Mouse (Mus musculus) intestine, embryonic 16.5 days (tissue): Measurements from ENCODE around the gene Dync2li1. TPM values are rescaled to one million over a fixed set of nuclear protein-coding genes. Genes with fewer than 3 reads are reported as not detected.
A peak's percentile ranks its signal among the peaks of the same experiment; 100 is the strongest.

Experiments used
- ATAC-seq: fragments of 200-750 bp; cut with Nextera tagmentation; 2 replicates; pipeline ENCODE4 v1.8.0; 2017; ENCODE audit warnings: moderate TSS enrichment, moderate library complexity
- H3K27ac ChIP-seq: fragments of 300-500 bp; sonication (generic); 2 replicates; pipeline ENCODE4 v1.5.1; 2014; ENCODE audit warnings: mild to moderate bottlenecking, low read length
- H3K27me3 ChIP-seq: fragments of 300-500 bp; sonication (generic); replicated peaks from 2 replicates; pipeline ENCODE4 v1.6.1; 2014; ENCODE audit warnings: low read length, control low read depth, mixed read lengths; ENCODE audit not compliant: control insufficient read depth, insufficient read depth
- H3K36me3 ChIP-seq: fragments of 300-500 bp; sonication (generic); 2 replicates; pipeline ENCODE4 v1.6.1; 2014; ENCODE audit warnings: low read length, control low read depth; ENCODE audit not compliant: control insufficient read depth, insufficient read depth
- H3K4me1 ChIP-seq: fragments of 300-500 bp; sonication (generic); 2 replicates; pipeline ENCODE4 v1.6.1; 2014; ENCODE audit warnings: low read length, control low read depth, mixed read lengths; ENCODE audit not compliant: control insufficient read depth, insufficient read depth
- H3K4me2 ChIP-seq: fragments of 300-500 bp; sonication (generic); 2 replicates; pipeline ENCODE4 v1.6.1; 2014; ENCODE audit warnings: low read depth, low read length, control low read depth
- H3K4me3 ChIP-seq: fragments of 300-500 bp; sonication (generic); 2 replicates; pipeline ENCODE4 v1.5.1; 2014; ENCODE audit warnings: mild to moderate bottlenecking, low read length
- H3K9ac ChIP-seq: fragments of 300-500 bp; sonication (generic); 2 replicates; pipeline ENCODE4 v1.6.1; 2014; ENCODE audit warnings: low read depth, low read length
- H3K9me3 ChIP-seq: fragments of 300-500 bp; sonication (generic); 2 replicates; pipeline ENCODE4 v1.6.1; 2016; ENCODE audit warnings: low read length, control low read depth; ENCODE audit not compliant: control insufficient read depth
- WGBS: fragments of 180-500 bp; shearing (Covaris S2); extraction: QIAGEN DNeasy Blood & Tissue Kit; methylation state at CpG from one replicate; pipeline ENCODE4 v1.1.7; 2014; 5-methylcytosine and 5-hydroxymethylcytosine counted together
- polyA plus RNA-seq: library from polyadenylated mRNA; unstranded; fragments of >200 nt; fragmentation: Nextera tagmentation; extraction: Ambion mirVana; gene quantifications from 2 replicates; pipeline ENCODE4 v1.2.1, GENCODE M21; 2015

Dync2li1 gene
- polyA plus RNA-seq, 1 experiment from 2014 or later: 20.1 TPM

DNA sequence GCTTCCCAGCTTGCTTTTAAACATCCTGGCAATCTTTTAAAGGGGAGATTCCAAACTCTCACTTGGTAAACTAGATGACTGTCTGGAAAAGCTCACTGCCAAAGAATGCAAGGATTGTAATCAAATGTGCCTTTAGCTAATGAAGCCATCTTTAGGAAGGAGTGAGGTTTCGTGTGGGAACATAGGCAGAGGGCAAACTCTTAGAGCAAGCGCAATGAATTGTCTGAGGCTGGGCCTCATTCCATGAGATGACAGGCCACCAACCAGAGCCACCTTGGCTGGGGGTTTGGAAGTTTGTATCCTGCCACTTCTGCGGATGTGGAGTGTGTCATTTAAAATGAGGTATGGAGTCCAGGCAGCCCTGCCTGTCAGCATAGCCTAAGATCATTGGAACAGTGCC, 6.2 kb upstream of the Dync2li1 start:
- no peaks in the 10 kb centered on the region for H3K36me3 ChIP-seq

DNA sequence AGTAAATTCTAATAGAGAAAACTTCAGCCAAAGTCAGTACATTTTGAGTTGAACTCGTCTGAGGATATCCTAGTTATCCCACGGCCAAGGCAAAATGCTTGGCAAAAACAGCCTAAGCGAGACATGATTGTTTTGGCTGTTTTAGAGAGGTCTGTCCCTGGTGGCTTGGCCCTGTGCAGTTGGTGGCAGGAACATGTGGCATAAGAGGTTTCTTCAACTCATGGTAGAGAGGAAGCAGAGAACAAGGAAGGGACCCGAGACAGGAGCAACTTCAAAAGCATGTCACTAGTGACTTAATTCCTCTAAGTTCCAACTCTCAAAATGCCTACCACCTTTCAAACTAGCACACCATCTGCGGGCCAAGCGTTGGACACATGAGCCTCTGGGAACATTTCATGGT, 5.7 kb upstream of the Dync2li1 start:
- Histone ChIP-seq H3K4me2 (no peak overlapping the region), H3K27me3 (no peaks in the 10 kb centered on the region), H3K4me3 (no peak overlapping the region), H3K9ac (no peak overlapping the region), H3K27ac (peak overlapping the region; percentile 58), H3K9me3 (no peaks in the 10 kb centered on the region), H3K4me1 (peaks cover 4% of the 10 kb centered on the region; the same call in 1 of the 2 replicates), H3K36me3 (no peaks in the 10 kb centered on the region)
- WGBS: 83% methylated on average over 6 of the region's 6 CpGs
- no peak for ATAC-seq

More for the DNA sequence above, 6.2 kb upstream of the Dync2li1 start:
- no peaks in the 10 kb centered on the region for H3K9me3 ChIP-seq
- H3K4me2 ChIP-seq: no peak overlapping the region
- peak; percentile 55 for ATAC-seq
- no peaks in the 10 kb centered on the region for H3K27me3 ChIP-seq
- WGBS: 43% methylated on average over 3 of the region's 3 CpGs
- no peak overlapping the region for H3K9ac ChIP-seq
- no peak overlapping the region for H3K4me3 ChIP-seq
- H3K4me1 ChIP-seq: peaks cover 4% of the 10 kb centered on the region; the same call in 1 of the 2 replicates
- H3K27ac ChIP-seq: peak overlapping the region; percentile 58

DNA sequence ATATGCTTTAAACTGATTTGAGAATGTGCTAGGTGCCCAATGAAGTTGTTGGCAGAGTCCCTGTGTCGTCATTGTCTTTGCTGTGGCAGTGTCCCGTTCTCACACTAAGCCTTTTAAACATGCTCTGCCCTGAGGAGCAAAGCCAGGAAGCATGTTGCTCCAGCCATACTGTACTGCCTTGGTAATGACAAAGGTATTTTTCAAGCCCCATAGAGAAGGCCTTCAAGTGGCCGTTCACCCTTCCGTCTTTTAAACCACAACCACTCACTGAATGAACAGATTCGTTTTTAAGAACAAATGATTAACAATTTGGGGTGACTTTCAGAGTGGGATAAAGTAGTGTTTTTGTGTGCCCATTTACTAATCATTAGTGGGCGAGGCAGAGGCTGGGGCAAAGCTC, 5.1 kb upstream of the Dync2li1 start:
- Histone ChIP-seq H3K27ac (no peak overlapping the region), H3K4me3 (no peak overlapping the region), H3K4me1 (peaks cover 4% of the 10 kb centered on the region; the same call in 1 of the 2 replicates), H3K36me3 (no peaks in the 10 kb centered on the region), H3K4me2 (no peak overlapping the region), H3K9me3 (no peaks in the 10 kb centered on the region), H3K27me3 (no peaks in the 10 kb centered on the region), H3K9ac (no peak overlapping the region)
- ATAC-seq: no peak
- WGBS: 85% methylated on average over 6 of the region's 6 CpGs

DNA sequence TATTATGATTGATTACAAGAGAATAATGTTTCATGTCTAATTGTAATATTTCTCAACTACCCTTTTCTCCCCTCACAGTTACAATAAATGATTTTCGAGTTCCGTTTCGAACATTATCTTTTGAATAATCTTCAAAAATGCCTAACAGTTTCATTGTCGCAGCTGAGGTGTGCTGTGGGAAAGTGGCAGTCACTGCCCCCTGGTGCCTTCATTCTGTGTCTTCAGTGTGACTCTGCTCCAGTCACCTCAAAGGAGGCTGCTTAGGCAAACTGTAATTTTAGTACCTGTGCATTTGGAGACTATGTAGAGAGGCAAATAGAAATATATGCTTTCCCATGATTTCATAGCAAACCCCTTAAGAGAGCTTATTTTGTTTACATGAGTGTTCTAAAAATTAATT, 4.3 kb upstream of the Dync2li1 start:
- peaks cover 8% of the 10 kb centered on the region; the same call in 1 of the 2 replicates for H3K4me1 ChIP-seq
- ATAC-seq: no peak
- no peaks in the 10 kb centered on the region for H3K27me3 ChIP-seq
- H3K36me3 ChIP-seq: no peaks in the 10 kb centered on the region
- whole genome bisulfite sequencing: 86% methylated on average over 4 of the region's 4 CpGs
- H3K4me3 ChIP-seq: no peak overlapping the region
- H3K9me3 ChIP-seq: no peaks in the 10 kb centered on the region
- H3K9ac ChIP-seq: no peak overlapping the region
- H3K4me2 ChIP-seq: no peak overlapping the region
- H3K27ac ChIP-seq: no peak overlapping the region

DNA sequence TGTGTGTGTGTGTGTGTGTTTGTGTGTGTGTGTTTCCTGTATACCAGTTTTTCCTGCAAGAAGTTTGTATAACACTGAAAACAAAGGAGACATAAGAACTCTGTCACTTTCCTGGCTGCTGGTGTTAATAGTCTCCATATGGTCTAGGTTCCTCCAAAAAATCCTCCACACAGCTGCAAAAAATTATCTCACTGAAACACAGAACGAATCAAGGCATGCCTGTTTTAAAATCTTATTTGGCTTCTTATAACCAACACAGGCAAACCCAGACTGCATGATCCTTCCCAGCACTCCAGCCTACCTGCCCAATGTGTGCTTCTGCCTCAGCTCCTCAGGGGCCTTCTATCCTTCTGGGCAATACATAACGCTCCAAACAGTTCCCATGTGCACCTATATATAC, 3.4 kb upstream of the Dync2li1 start:
- H3K27ac ChIP-seq: peak overlapping the region; percentile 40; the same call in 1 of the 2 replicates
- H3K4me2 ChIP-seq: no peak overlapping the region
- H3K36me3 ChIP-seq: no peaks in the 10 kb centered on the region
- 60% methylated on average over 2 of the region's 2 CpGs for WGBS
- no peak overlapping the region for H3K4me3 ChIP-seq
- H3K4me1 ChIP-seq: peaks cover 10% of the 10 kb centered on the region; the same call in 1 of the 2 replicates
- H3K9me3 ChIP-seq: no peaks in the 10 kb centered on the region
- no peak overlapping the region for H3K9ac ChIP-seq
- no peak for ATAC-seq
- H3K27me3 ChIP-seq: no peaks in the 10 kb centered on the region

DNA sequence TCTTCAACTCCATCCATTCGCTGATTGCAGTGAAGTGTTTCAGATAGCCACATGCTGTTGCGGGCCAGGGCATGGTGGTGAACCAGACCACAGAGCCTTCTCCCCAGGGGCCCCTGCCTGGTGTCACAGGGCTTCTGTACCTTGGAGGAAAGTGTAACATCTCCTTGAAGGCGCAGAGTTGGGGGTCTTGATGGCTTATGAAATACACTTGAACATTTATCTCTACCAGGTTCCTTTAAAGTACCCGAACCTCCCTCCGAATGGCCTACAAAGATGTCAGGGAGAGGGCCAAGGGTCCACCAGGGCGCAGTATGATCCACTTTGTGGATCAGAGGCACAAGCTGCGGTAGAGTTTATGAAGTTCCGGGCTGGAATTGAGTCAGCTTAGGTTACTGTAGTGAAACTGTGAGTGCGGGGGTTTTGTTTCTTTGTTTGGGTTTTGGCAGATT, 585 bp downstream of the Dync2li1 start:
- Histone ChIP-seq H3K4me3 (peak overlapping the region; percentile 70), H3K9me3 (no peaks in the 10 kb centered on the region), H3K27me3 (no peaks in the 10 kb centered on the region), H3K9ac (peak overlapping the region; percentile 71), H3K4me1 (peaks cover 6% of the 10 kb centered on the region; the same call in 1 of the 2 replicates), H3K4me2 (peak overlapping the region; percentile 90), H3K27ac (peak overlapping the region; percentile 33; the same call in 1 of the 2 replicates), H3K36me3 (no peaks in the 10 kb centered on the region)
- WGBS: 21% methylated on average over 9 of the region's 9 CpGs
- peak; percentile 55 for ATAC-seq

DNA sequence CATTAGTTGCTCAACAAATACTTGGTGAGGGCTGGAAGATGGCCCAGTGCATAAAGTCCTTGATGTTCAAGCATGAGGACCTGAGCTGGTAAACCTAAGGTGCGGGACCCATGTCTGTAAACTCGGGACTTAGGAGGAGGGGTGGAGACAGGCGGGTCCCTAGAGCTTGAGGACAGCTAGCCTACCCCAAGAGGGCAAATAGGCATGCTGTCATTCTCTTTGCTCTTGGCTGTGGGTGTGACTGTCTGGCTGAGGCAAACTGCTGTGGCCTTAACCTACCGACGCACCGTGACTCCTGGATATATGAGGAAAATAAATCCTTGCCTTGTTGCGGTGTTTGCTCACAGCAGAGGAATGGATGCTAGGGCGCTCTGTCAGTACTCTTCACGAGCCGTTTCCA, 1.4 kb downstream of the Dync2li1 start:
- Histone ChIP-seq H3K4me2 (no peak overlapping the region), H3K9me3 (no peaks in the 10 kb centered on the region), H3K4me1 (peaks cover 6% of the 10 kb centered on the region; the same call in 1 of the 2 replicates), H3K9ac (no peak overlapping the region), H3K27ac (no peak overlapping the region), H3K4me3 (no peak overlapping the region), H3K36me3 (no peaks in the 10 kb centered on the region), H3K27me3 (no peaks in the 10 kb centered on the region)
- WGBS: 83% methylated on average over 10 of the region's 10 CpGs
- no peak for ATAC-seq

DNA sequence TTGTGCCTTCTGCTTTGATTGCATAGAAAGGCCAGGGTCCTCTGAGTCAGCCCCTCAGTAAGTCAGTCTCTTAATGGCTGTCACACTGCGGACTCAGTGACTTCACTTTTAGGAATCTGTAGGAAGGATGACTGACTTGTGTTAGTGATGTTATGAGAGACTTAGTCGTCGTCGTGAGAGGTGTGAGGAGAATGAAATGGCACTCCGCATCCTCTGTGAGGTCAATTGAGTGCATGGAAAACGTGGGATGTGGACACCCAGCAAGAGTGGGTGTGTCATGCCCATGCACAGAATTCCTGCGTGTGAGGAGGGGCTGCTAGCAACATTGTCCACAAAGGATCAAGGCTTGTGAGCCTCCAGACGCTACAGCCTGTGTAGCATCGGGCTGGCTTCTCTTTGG, 2.3 kb downstream of the Dync2li1 start:
- no peaks in the 10 kb centered on the region for H3K27me3 ChIP-seq
- no peaks in the 10 kb centered on the region for H3K36me3 ChIP-seq
- no peak overlapping the region for H3K4me2 ChIP-seq
- ATAC-seq: no peak
- no peak overlapping the region for H3K4me3 ChIP-seq
- H3K4me1 ChIP-seq: peaks cover 6% of the 10 kb centered on the region; the same call in 1 of the 2 replicates
- H3K9ac ChIP-seq: no peak overlapping the region
- WGBS: 83% methylated on average over 9 of the region's 9 CpGs
- no peaks in the 10 kb centered on the region for H3K9me3 ChIP-seq
- H3K27ac ChIP-seq: no peak overlapping the region

DNA sequence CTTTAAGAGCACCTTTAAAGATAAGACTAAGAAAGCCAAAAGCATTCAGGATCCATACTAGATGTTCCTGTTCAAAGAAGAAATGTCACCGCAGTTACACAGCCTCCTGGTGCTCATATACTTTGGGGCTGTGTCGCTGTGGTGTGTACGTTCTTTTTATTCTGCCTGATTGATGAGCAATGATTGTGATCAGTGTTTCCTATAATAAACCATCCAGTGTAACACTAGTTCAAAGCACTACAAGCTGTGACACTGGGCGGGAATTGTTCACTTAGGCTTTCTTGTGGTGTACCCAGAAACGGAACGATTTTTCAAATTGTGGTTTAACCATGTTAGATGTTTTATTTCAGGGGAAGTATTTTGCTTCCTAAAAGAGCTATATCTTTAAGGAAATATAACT, 5.5 kb downstream of the Dync2li1 start:
- ATAC-seq: no peak
- WGBS: 86% methylated on average over 6 of the region's 6 CpGs
- no peak overlapping the region for H3K4me2 ChIP-seq
- no peak overlapping the region for H3K4me3 ChIP-seq
- H3K36me3 ChIP-seq: no peaks in the 10 kb centered on the region
- no peaks in the 10 kb centered on the region for H3K27me3 ChIP-seq
- H3K9ac ChIP-seq: no peak overlapping the region
- no peak overlapping the region for H3K27ac ChIP-seq
- peaks cover 4% of the 10 kb centered on the region; the same call in 1 of the 2 replicates for H3K4me1 ChIP-seq
- H3K9me3 ChIP-seq: no peaks in the 10 kb centered on the region

DNA sequence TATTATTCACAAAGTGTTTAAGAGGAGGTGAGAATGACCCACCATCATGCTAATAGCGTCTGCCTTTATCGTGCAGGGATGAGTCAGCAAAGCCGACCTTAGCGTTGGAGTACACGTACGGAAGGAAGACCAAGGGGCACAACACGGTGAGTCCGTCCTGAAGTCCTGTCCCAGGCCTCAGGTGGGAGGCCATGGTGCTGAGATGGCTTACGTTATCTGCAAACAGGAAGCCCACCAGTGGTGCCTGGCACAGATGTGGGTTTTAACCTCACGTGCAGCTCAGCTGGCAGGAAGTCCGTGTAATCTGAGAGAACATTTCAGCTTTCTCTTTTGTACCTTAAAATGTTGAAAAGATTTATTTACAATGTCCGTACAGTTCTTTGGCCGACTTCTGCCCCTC, 7.1 kb downstream of the Dync2li1 start:
- H3K4me2 ChIP-seq: no peak overlapping the region
- no peak overlapping the region for H3K4me3 ChIP-seq
- no peaks in the 10 kb centered on the region for H3K4me1 ChIP-seq
- no peaks in the 10 kb centered on the region for H3K27me3 ChIP-seq
- 78% methylated on average over 13 of the region's 13 CpGs for WGBS
- no peak overlapping the region for H3K9ac ChIP-seq
- no peaks in the 10 kb centered on the region for H3K9me3 ChIP-seq
- no peaks in the 10 kb centered on the region for H3K36me3 ChIP-seq
- no peak for ATAC-seq
- H3K27ac ChIP-seq: no peak overlapping the region
